Mouse (Mus musculus) intestine, embryonic 16.5 days (tissue): ENCODE measurements around the gene Apex2. TPM values are rescaled to one million over a fixed set of nuclear protein-coding genes. Genes with fewer than 3 reads are reported as not detected.

Experiments
- ATAC-seq: fragments of 200-750 bp; cut with Nextera tagmentation; 2 replicates; pipeline ENCODE4 v1.8.0; 2017; ENCODE audit warnings: moderate TSS enrichment, moderate library complexity
- H3K27ac ChIP-seq: fragments of 300-500 bp; sonication (generic); 2 replicates; pipeline ENCODE4 v1.5.1; 2014; ENCODE audit warnings: mild to moderate bottlenecking, low read length
- H3K27me3 ChIP-seq: fragments of 300-500 bp; sonication (generic); replicated peaks from 2 replicates; pipeline ENCODE4 v1.6.1; 2014; ENCODE audit warnings: low read length, control low read depth, mixed read lengths; ENCODE audit not compliant: control insufficient read depth, insufficient read depth
- H3K36me3 ChIP-seq: fragments of 300-500 bp; sonication (generic); 2 replicates; pipeline ENCODE4 v1.6.1; 2014; ENCODE audit warnings: low read length, control low read depth; ENCODE audit not compliant: control insufficient read depth, insufficient read depth
- H3K4me1 ChIP-seq: fragments of 300-500 bp; sonication (generic); 2 replicates; pipeline ENCODE4 v1.6.1; 2014; ENCODE audit warnings: low read length, control low read depth, mixed read lengths; ENCODE audit not compliant: control insufficient read depth, insufficient read depth
- H3K4me2 ChIP-seq: fragments of 300-500 bp; sonication (generic); 2 replicates; pipeline ENCODE4 v1.6.1; 2014; ENCODE audit warnings: low read depth, low read length, control low read depth
- H3K4me3 ChIP-seq: fragments of 300-500 bp; sonication (generic); 2 replicates; pipeline ENCODE4 v1.5.1; 2014; ENCODE audit warnings: mild to moderate bottlenecking, low read length
- H3K9ac ChIP-seq: fragments of 300-500 bp; sonication (generic); 2 replicates; pipeline ENCODE4 v1.6.1; 2014; ENCODE audit warnings: low read depth, low read length
- H3K9me3 ChIP-seq: fragments of 300-500 bp; sonication (generic); 2 replicates; pipeline ENCODE4 v1.6.1; 2016; ENCODE audit warnings: low read length, control low read depth; ENCODE audit not compliant: control insufficient read depth
- WGBS: fragments of 180-500 bp; shearing (Covaris S2); extraction: QIAGEN DNeasy Blood & Tissue Kit; methylation state at CpG from one replicate; pipeline ENCODE4 v1.1.7; 2014; 5-methylcytosine and 5-hydroxymethylcytosine counted together
- polyA plus RNA-seq: library from polyadenylated mRNA; unstranded; fragments of >200 nt; fragmentation: Nextera tagmentation; extraction: Ambion mirVana; gene quantifications from 2 replicates; pipeline ENCODE4 v1.2.1, GENCODE M21; 2015

Gene Apex2
- polyA plus RNA-seq = 13.9 and 14.8 TPM in 2 replicates

DNA sequence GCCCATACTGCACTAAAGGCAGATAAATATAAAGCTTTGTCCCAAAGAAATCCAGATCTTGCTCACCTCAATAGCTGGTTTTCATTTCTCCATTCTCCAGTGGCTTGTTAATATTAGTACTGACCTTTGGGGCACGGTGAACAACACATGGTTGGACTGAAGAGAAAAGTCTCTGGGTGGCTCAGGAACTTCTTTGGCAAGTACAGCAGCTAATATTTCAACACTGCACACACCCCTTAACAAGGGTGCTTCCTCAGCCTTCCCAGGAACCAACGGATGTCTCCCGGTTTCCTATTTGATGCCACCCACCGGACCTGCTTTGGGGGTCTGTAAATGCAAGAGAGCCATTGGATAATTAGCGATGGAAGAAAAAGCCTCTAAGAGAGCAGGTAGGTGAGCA, at the start of gene Apex2:
TSS of gene Apex2 (minus strand) at position 173 of the 400 bp plus-strand sequence.
- Histone ChIP-seq H3K4me3 (peak within 1 kb of the TSS; percentile 60), H3K36me3 (no peaks in the 10 kb centered on the region), H3K27ac (no peak within 1 kb of the TSS), H3K9ac (no peak within 1 kb of the TSS), H3K9me3 (no peaks in the 10 kb centered on the region), H3K4me2 (peak within 1 kb of the TSS; percentile 58; the same call in 1 of the 2 replicates), H3K4me1 (peaks cover 3% of the 10 kb centered on the region; the same call in 1 of the 2 replicates), H3K27me3 (no peaks in the 10 kb centered on the region)
- 72% methylated on average over 5 of the region's 5 CpGs for WGBS
- ATAC-seq = no peak

DNA sequence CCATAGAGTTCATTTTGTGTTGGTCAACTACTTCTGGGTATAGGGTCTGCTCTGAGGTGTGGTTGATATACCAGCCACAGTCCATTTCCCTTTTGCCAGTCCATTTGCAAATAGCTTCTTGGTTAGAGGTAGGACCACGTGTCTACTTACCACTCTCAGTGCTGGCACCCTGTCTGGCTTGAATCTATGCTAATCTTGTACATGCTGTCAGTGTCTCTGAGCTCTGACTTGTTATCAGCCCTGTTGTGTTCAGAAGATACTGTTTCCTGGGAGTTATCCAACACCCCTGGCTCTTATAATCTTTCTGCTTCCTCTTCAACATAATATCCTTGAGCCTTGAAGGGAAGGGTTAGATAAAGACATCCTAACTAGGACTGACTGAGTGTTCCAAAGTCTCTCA, 46.8 kb upstream of the Apex2 start:
- H3K4me3 ChIP-seq = no peak overlapping the region
- WGBS = 73% methylated on average over 1 of the region's 1 CpGs

GRCm38 (mm10) chrX:150598882-150599281, 9.2 kb upstream of the Apex2 start:
- H3K27me3 ChIP-seq = no peaks in the 10 kb centered on the region
- H3K27ac ChIP-seq = no peak overlapping the region
- WGBS = 77% methylated on average over 2 of the region's 2 CpGs
- H3K9ac ChIP-seq = no peak overlapping the region
- no peaks in the 10 kb centered on the region for H3K36me3 ChIP-seq
- no peak overlapping the region for H3K4me3 ChIP-seq
- H3K4me1 ChIP-seq = no peaks in the 10 kb centered on the region
- no peaks in the 10 kb centered on the region for H3K9me3 ChIP-seq
- ATAC-seq = no peak
- H3K4me2 ChIP-seq = no peak overlapping the region

More for the DNA sequence above, 46.8 kb upstream of the Apex2 start:
- H3K9ac ChIP-seq = no peak overlapping the region
- no peaks in the 10 kb centered on the region for H3K4me1 ChIP-seq
- no peaks in the 10 kb centered on the region for H3K9me3 ChIP-seq
- no peaks in the 10 kb centered on the region for H3K27me3 ChIP-seq
- H3K36me3 ChIP-seq = no peaks in the 10 kb centered on the region
- no peak overlapping the region for H3K27ac ChIP-seq
- no peak overlapping the region for H3K4me2 ChIP-seq
- ATAC-seq = no peak

- WGBS = 77% methylated on average over 9 of the region's 9 CpGs
These were observed 5.5 kb upstream of the Apex2 start for GRCm38 (mm10) chrX:150595016-150595760.

DNA sequence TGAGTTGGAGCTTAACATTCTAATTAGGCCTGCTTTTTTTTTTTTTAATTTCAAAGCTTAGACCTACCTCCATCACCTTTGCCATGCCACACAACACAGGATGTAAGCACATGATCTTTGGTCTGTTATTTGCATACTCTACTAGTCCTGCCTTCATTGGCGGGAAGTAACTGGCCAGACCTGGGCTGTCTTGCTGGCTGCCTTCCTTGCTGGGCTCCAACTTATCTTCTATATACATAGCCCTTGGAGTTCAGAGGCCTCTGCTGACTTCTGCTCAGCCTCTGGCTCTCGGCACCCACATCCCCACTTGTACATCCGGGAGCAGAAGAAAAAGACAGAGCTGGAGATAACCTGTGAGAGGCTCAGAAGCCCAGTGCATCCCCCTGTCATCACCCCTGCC, 4.5 kb upstream of the Apex2 start:
- Histone ChIP-seq H3K4me2 (no peak overlapping the region), H3K27ac (no peak overlapping the region), H3K9me3 (no peaks in the 10 kb centered on the region), H3K27me3 (no peaks in the 10 kb centered on the region), H3K36me3 (no peaks in the 10 kb centered on the region), H3K4me3 (no peak overlapping the region), H3K9ac (no peak overlapping the region), H3K4me1 (no peaks in the 10 kb centered on the region)
- 93% methylated on average over 3 of the region's 3 CpGs for WGBS
- ATAC-seq = 0 out of 2 replicates have a peak, but pooled peaks have one; percentile 36

More at GRCm38 (mm10) chrX:150595016-150595760, 5.5 kb upstream of the Apex2 start:
- Histone ChIP-seq H3K4me3 (no peak overlapping the region), H3K36me3 (no peaks in the 10 kb centered on the region), H3K27ac (no peak overlapping the region), H3K9ac (no peak overlapping the region), H3K4me2 (no peak overlapping the region), H3K4me1 (no peaks in the 10 kb centered on the region), H3K27me3 (no peaks in the 10 kb centered on the region), H3K9me3 (no peaks in the 10 kb centered on the region)
- ATAC-seq = no peak

- 79% methylated on average over 12 of the region's 12 CpGs for WGBS
- Histone ChIP-seq H3K4me1 (peaks cover 3% of the 10 kb centered on the region; the same call in 1 of the 2 replicates), H3K27me3 (no peaks in the 10 kb centered on the region), H3K9ac (no peak overlapping the region), H3K36me3 (no peaks in the 10 kb centered on the region), H3K27ac (no peak overlapping the region), H3K9me3 (no peaks in the 10 kb centered on the region), H3K4me2 (no peak overlapping the region), H3K4me3 (no peak overlapping the region)
- ATAC-seq = no peak
These were observed 3.8 kb upstream of the Apex2 start for GRCm38 (mm10) chrX:150593266-150594035.

- peak within 1 kb of the TSS; percentile 71 for H3K9ac ChIP-seq
- H3K27ac ChIP-seq = peak within 1 kb of the TSS; percentile 85
- WGBS = 16% methylated on average over 31 of the region's 35 CpGs
- H3K4me2 ChIP-seq = peak within 1 kb of the TSS; percentile 58
- H3K9me3 ChIP-seq = no peaks in the 10 kb centered on the region
- H3K27me3 ChIP-seq = no peaks in the 10 kb centered on the region
- H3K36me3 ChIP-seq = no peaks in the 10 kb centered on the region
- H3K4me1 ChIP-seq = peaks cover 3% of the 10 kb centered on the region; the same call in 1 of the 2 replicates
- peak within 1 kb of the TSS; percentile 60 for H3K4me3 ChIP-seq
- ATAC-seq = peak; percentile 96
These were observed 1.5 kb downstream of the Apex2 start, which contains the start of gene Pfkfb1 for GRCm38 (mm10) chrX:150588023-150588764. Gene Pfkfb1, plus strand, starts transcription at chrX:150588229.

DNA sequence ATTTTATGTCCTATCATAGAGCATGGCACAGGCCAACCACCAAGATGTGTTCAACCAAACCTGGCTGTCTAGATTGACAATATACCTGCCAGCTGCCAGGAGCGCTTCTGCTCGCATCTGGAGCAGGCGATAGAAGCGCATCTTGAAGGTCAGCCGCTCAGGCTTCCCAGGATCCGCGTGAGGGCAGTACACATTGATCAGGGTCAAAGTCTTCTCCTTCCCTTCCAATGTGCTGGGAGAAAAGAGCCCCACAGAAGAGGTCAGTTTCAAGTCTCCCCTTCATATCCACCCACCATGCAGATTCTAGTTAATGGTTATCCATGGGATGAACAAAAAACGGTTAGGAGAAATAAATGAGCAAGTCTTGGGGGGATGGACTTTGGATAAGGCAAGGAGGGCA, 4.6 kb downstream of the Apex2 start:
- WGBS = 83% methylated on average over 8 of the region's 8 CpGs
- Histone ChIP-seq H3K9ac (no peak overlapping the region), H3K27me3 (no peaks in the 10 kb centered on the region), H3K4me2 (no peak overlapping the region), H3K4me3 (no peak overlapping the region), H3K36me3 (no peaks in the 10 kb centered on the region; the same call in 1 of the 2 replicates), H3K4me1 (peaks cover 3% of the 10 kb centered on the region; the same call in 1 of the 2 replicates), H3K9me3 (no peaks in the 10 kb centered on the region), H3K27ac (no peak overlapping the region)
- no peak for ATAC-seq

DNA sequence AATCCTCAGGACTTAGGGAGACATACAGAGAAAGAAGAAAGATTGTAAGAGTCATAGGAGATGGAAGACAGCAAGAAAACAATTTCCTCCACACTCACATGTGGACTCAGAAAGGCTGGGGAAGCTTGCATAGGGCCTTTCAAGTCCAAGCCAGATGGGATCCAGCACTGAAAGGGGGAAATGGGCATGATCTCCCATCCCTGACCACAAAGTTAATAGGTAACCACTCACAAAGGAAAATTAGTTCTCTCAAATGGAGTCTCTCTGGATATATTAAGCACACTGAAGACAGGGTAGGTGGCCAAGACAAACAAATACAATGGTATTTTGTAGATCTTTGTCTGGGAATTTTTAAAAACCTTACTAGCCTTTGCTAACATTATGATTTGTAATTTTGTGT, 7.7 kb downstream of the Apex2 start:
- H3K27me3 ChIP-seq = no peaks in the 10 kb centered on the region
- H3K9ac ChIP-seq = no peak overlapping the region
- no peaks in the 10 kb centered on the region; the same call in 1 of the 2 replicates for H3K36me3 ChIP-seq
- H3K4me1 ChIP-seq = no peaks in the 10 kb centered on the region
- H3K4me3 ChIP-seq = no peak overlapping the region
- ATAC-seq = no peak
- no peak overlapping the region for H3K4me2 ChIP-seq
- no peak overlapping the region for H3K27ac ChIP-seq
- H3K9me3 ChIP-seq = no peaks in the 10 kb centered on the region
